Comparison of ENCODE assay signal across 8 mouse cellular contexts in the genomic region with DNA sequence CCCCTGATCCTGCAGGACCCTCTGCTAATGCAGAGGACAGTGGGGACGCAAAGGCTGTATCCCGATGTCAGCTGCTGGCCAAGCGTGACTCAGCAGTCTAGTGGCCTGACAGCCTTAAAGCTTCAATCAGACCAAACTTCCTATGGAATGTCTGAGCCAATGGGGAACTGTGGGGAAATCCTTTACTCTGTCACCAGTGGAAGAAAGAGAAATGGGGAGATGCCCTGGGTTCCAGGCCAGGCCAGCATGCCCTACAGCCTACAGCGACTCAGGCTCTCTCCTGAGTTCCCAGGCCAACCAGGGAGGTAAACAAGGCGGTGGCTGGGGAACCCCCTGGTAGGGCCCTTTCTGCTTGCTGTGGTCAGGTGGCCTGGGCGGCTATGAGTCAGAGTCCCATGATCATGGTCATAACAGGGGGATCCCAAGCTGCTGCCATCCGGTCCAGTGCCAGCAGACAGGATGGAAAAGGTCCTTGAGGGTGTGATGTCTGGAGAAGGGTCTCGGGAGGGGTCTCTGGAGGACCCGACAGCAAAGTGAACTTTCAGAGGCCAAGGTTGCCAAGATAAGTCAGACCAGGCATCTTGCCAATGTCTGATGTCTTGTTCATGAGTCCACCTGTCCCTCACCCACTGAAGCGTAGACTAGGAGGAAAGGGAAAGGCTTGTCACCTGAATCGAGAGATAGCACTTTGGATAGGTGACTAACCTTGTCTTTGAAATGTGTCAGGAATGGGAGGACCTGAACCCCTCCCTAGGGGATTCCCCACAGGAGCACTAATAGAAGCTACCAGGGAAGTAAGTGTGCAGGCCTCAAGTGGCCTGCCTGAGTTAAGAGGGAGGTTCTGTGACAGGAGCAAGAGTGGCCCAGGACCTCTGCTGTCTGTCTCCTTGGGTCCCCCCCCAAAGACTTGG. TPM values are rescaled to one million over a fixed set of nuclear protein-coding genes. Genes with fewer than 3 reads are reported as not detected.
DNase-seq lines count a peak whose midpoint lies in the region; ATAC-seq and TF ChIP-seq lines count a peak whose summit lies in the region.

No protein-coding gene starts in this region.

- no peak overlapping the region for H3K9ac ChIP-seq in forebrain, postnatal 0 days
- no peak overlapping the region for H3K9ac ChIP-seq in liver, embryonic 16.5 days (ENCODE audit: low read depth, low read length)

- H3K4me2 ChIP-seq in forebrain, postnatal 0 days (ENCODE audit: low read depth) = no peak overlapping the region
- 0 out of 2 replicates have a peak overlapping the region, but pooled peaks have one; percentile 5 for H3K4me2 ChIP-seq in liver, embryonic 16.5 days (ENCODE audit: low read depth, low read length)

- H3K4me1 ChIP-seq in forebrain, embryonic 10.5 days = peaks cover 52% of the 10 kb centered on the region
- H3K4me1 ChIP-seq in forebrain, postnatal 0 days (ENCODE audit: insufficient read depth) = peaks cover 15% of the 10 kb centered on the region; the same call in 1 of the 2 replicates
- H3K4me1 ChIP-seq in embryonic facial prominence, embryonic 10.5 days = peaks cover 43% of the 10 kb centered on the region
- H3K4me1 ChIP-seq in liver, embryonic 16.5 days (ENCODE audit: control insufficient read depth, low read depth, low read length) = peaks cover 54% of the 10 kb centered on the region
- H3K4me1 ChIP-seq in testis, adult 2 months (ENCODE audit: control insufficient read depth, insufficient read depth, low read length) = peaks cover 2% of the 10 kb centered on the region

- no peak for TF ChIP-seq CTCF in forebrain, postnatal 0 days (IDR thresholded peaks at IDR 0.05; ENCODE audit: low read depth)
- TF ChIP-seq CTCF in testis, adult 2 months (IDR thresholded peaks at IDR 0.05; ENCODE audit: control insufficient read depth, insufficient read depth, insufficient replicate concordance, low read depth, low read length) = no peak

- H3K36me3 ChIP-seq in forebrain, embryonic 10.5 days (replicated peaks) = peaks cover 6% of the 10 kb centered on the region
- no peaks in the 10 kb centered on the region for H3K36me3 ChIP-seq in forebrain, postnatal 0 days (ENCODE audit: insufficient read depth)
- peaks cover 6% of the 10 kb centered on the region; the same call in 1 of the 2 replicates for H3K36me3 ChIP-seq in embryonic facial prominence, embryonic 10.5 days (replicated peaks)
- H3K36me3 ChIP-seq in liver, embryonic 16.5 days (ENCODE audit: control insufficient read depth, insufficient read depth) = no peaks in the 10 kb centered on the region; the same call in 1 of the 2 replicates
- H3K36me3 ChIP-seq in testis, adult 2 months (ENCODE audit: control insufficient read depth, insufficient read depth, low read length) = no peaks in the 10 kb centered on the region

- no peak for ATAC-seq in forebrain, postnatal 0 days
- peak; percentile 20 for ATAC-seq in liver, embryonic 16.5 days (ENCODE audit: low read depth)
- ATAC-seq in erythroid progenitor cell, adult 5-6 weeks (replicated peaks; ENCODE audit: low FRiP score, poor library complexity, severe bottlenecking) = no peak

- H3K9me3 ChIP-seq in forebrain, embryonic 10.5 days = no peaks in the 10 kb centered on the region
- H3K9me3 ChIP-seq in forebrain, postnatal 0 days (ENCODE audit: low read length) = no peaks in the 10 kb centered on the region
- no peaks in the 10 kb centered on the region for H3K9me3 ChIP-seq in embryonic facial prominence, embryonic 10.5 days
- no peaks in the 10 kb centered on the region for H3K9me3 ChIP-seq in liver, embryonic 16.5 days (replicated peaks; ENCODE audit: control insufficient read depth, low read length)

- WGBS in forebrain, embryonic 10.5 days = 75% methylated on average over 11 of the region's 11 CpGs
- 62% methylated on average over 11 of the region's 11 CpGs for WGBS in forebrain, postnatal 0 days
- 73% methylated on average over 11 of the region's 11 CpGs for WGBS in embryonic facial prominence, embryonic 10.5 days
- WGBS in liver, embryonic 16.5 days (ENCODE audit: insufficient replicate concordance) = 60% methylated on average over 11 of the region's 11 CpGs

- H3K27ac ChIP-seq in forebrain, embryonic 10.5 days = peak overlapping the region; percentile 30; the same call in 1 of the 2 replicates
- H3K27ac ChIP-seq in forebrain, postnatal 0 days (ENCODE audit: low read depth, low read length) = no peak overlapping the region
- H3K27ac ChIP-seq in embryonic facial prominence, embryonic 10.5 days (replicated peaks) = 0 out of 2 replicates have a peak overlapping the region, but pooled peaks have one; percentile 1
- peak overlapping the region; percentile 74 for H3K27ac ChIP-seq in liver, embryonic 16.5 days (ENCODE audit: low read length)
- H3K27ac ChIP-seq in testis, adult 2 months (ENCODE audit: control insufficient read depth, insufficient read depth, low read depth, low read length) = peak overlapping the region; percentile 20; the same call in 1 of the 2 replicates

- intact Hi-C loops in heart, postnatal 36 days (cut with DNase I) = loop anchor here (5.0 kb wide), 1 partner anchor 501 kb away; a partner anchor contains a TSS

- H3K4me3 ChIP-seq in forebrain, embryonic 10.5 days = no peak overlapping the region
- H3K4me3 ChIP-seq in forebrain, postnatal 0 days (ENCODE audit: low read depth, low read length) = no peak overlapping the region
- no peak overlapping the region for H3K4me3 ChIP-seq in embryonic facial prominence, embryonic 10.5 days
- H3K4me3 ChIP-seq in liver, embryonic 16.5 days (ENCODE audit: low read depth, low read length) = 0 out of 2 replicates have a peak overlapping the region, but pooled peaks have one; percentile 6
- no peak overlapping the region for H3K4me3 ChIP-seq in testis, adult 2 months (ENCODE audit: control insufficient read depth, low read depth, low read length)

- no peak for TF ChIP-seq POLR2A in testis, adult 2 months (IDR thresholded peaks at IDR 0.05; ENCODE audit: control insufficient read depth, low read depth, low read length)

- no peaks in the 10 kb centered on the region for H3K27me3 ChIP-seq in forebrain, embryonic 10.5 days (ENCODE audit: poor library complexity, severe bottlenecking)
- no peaks in the 10 kb centered on the region for H3K27me3 ChIP-seq in forebrain, postnatal 0 days (ENCODE audit: insufficient read depth, low read length)
- no peaks in the 10 kb centered on the region for H3K27me3 ChIP-seq in embryonic facial prominence, embryonic 10.5 days (replicated peaks; ENCODE audit: low read depth, poor library complexity, severe bottlenecking)
- no peaks in the 10 kb centered on the region for H3K27me3 ChIP-seq in liver, embryonic 16.5 days (ENCODE audit: control insufficient read depth, insufficient read depth, low read depth, low read length)
- H3K27me3 ChIP-seq in testis, adult 2 months (ENCODE audit: control insufficient read depth, insufficient read depth, low read length) = no peaks in the 10 kb centered on the region

- DNase-seq in forebrain, embryonic 10.5 days (ENCODE audit: extremely low spot score, low spot score) = no peak
- DNase-seq in forebrain, postnatal 0 days = no peak
- peak; percentile 94 for DNase-seq in NIH3T3 (ENCODE audit: low read depth)
- DNase-seq in embryonic facial prominence, embryonic 10.5 days (ENCODE audit: low spot score) = no peak
- peak; percentile 77 to 88 for DNase-seq in heart, postnatal 36 days

RNA-seq across cellular contexts. Expression of a gene that starts 2.4 kb away (rescaled TPM):
- 10.8 and 13.2 TPM in 2 replicates for polyA plus RNA-seq in forebrain, embryonic 10.5 days (2016; fragmentation: Nextera tagmentation; extraction: Ambion mirVana)
- 106 and 107 TPM in 2 replicates for total RNA-seq in forebrain, postnatal 0 days (2014; rRNA removed)
- 75.4 and 91.8 TPM in 2 replicates for polyA plus RNA-seq in forebrain, postnatal 0 days (2015; fragmentation: Nextera tagmentation; extraction: Ambion mirVana)
- 22.6 and 23.5 TPM in 2 replicates for polyA plus RNA-seq in embryonic facial prominence, embryonic 10.5 days (2016; fragmentation: Nextera tagmentation; extraction: Ambion mirVana)
- 10 to 100 TPM; 84.5 to 87.8 TPM for total RNA-seq in heart, postnatal 36 days (2021)
- polyA plus RNA-seq in liver, embryonic 16.5 days (2015; fragmentation: Nextera tagmentation; extraction: Ambion mirVana) = 2.2 and 3.1 TPM in 2 replicates
- polyA plus RNA-seq in testis, adult 2 months (2012; rRNA removed) = 19.5 and 20.8 TPM in 2 replicates
- total RNA-seq in erythroid progenitor cell, adult 5-6 weeks (2015; ENCODE audit: low replicate concordance) = 26.8 and 48.7 TPM in 2 replicates
- total RNA-seq in erythroid progenitor cell, adult 5-6 weeks (2017; ENCODE audit: low replicate concordance) = 38.2 and 40.9 TPM in 2 replicates

RNA-seq across cellular contexts. Expression of a gene that starts 2.5 kb away (rescaled TPM):
- 117 and 122 TPM in 2 replicates for polyA plus RNA-seq in forebrain, embryonic 10.5 days (2016; fragmentation: Nextera tagmentation; extraction: Ambion mirVana)
- 303 and 330 TPM in 2 replicates for total RNA-seq in forebrain, postnatal 0 days (2014; rRNA removed)
- 413 and 423 TPM in 2 replicates for polyA plus RNA-seq in forebrain, postnatal 0 days (2015; fragmentation: Nextera tagmentation; extraction: Ambion mirVana)
- 130 and 131 TPM in 2 replicates for polyA plus RNA-seq in embryonic facial prominence, embryonic 10.5 days (2016; fragmentation: Nextera tagmentation; extraction: Ambion mirVana)
- 100 to 1,000 TPM; 379 to 464 TPM for total RNA-seq in heart, postnatal 36 days (2021)
- 165 and 182 TPM in 2 replicates for polyA plus RNA-seq in liver, embryonic 16.5 days (2015; fragmentation: Nextera tagmentation; extraction: Ambion mirVana)
- polyA plus RNA-seq in testis, adult 2 months (2012; rRNA removed) = 43.2 and 46.7 TPM in 2 replicates
- total RNA-seq in erythroid progenitor cell, adult 5-6 weeks (2015; ENCODE audit: low replicate concordance) = 28.5 and 36.4 TPM in 2 replicates
- 179 and 213 TPM in 2 replicates for total RNA-seq in erythroid progenitor cell, adult 5-6 weeks (2017; ENCODE audit: low replicate concordance)

RNA-seq across cellular contexts. Expression of a gene that starts 25.3 kb away (rescaled TPM):
- polyA plus RNA-seq in forebrain, embryonic 10.5 days (2016; fragmentation: Nextera tagmentation; extraction: Ambion mirVana) = 0.79 and 1.1 TPM in 2 replicates
- 1.5 and 6.1 TPM in 2 replicates for total RNA-seq in forebrain, postnatal 0 days (2014; rRNA removed)
- 6.1 TPM in 2 replicates for polyA plus RNA-seq in forebrain, postnatal 0 days (2015; fragmentation: Nextera tagmentation; extraction: Ambion mirVana)
- polyA plus RNA-seq in embryonic facial prominence, embryonic 10.5 days (2016; fragmentation: Nextera tagmentation; extraction: Ambion mirVana) = 0.75 and 1.4 TPM in 2 replicates
- 1 to 10 TPM; 5.5 to 8.6 TPM for total RNA-seq in heart, postnatal 36 days (2021)
- polyA plus RNA-seq in liver, embryonic 16.5 days (2015; fragmentation: Nextera tagmentation; extraction: Ambion mirVana) = 0.50 and 0.61 TPM in 2 replicates
- 11.0 and 15.5 TPM in 2 replicates for polyA plus RNA-seq in testis, adult 2 months (2012; rRNA removed)
- total RNA-seq in erythroid progenitor cell, adult 5-6 weeks (2015; ENCODE audit: low replicate concordance) = 3.2 TPM in 1 of 2 replicates, not detected in the other
- total RNA-seq in erythroid progenitor cell, adult 5-6 weeks (2017; ENCODE audit: low replicate concordance) = 0.77 TPM in 1 of 2 replicates, not detected in the other

RNA-seq across cellular contexts. Expression of a gene that starts 38.9 kb away (rescaled TPM):
- polyA plus RNA-seq in forebrain, embryonic 10.5 days (2016; fragmentation: Nextera tagmentation; extraction: Ambion mirVana) = 22.8 and 25.9 TPM in 2 replicates
- 28.7 and 37.5 TPM in 2 replicates for total RNA-seq in forebrain, postnatal 0 days (2014; rRNA removed)
- polyA plus RNA-seq in forebrain, postnatal 0 days (2015; fragmentation: Nextera tagmentation; extraction: Ambion mirVana) = 29.4 and 32.2 TPM in 2 replicates
- polyA plus RNA-seq in embryonic facial prominence, embryonic 10.5 days (2016; fragmentation: Nextera tagmentation; extraction: Ambion mirVana) = 24.1 and 27.3 TPM in 2 replicates
- 1 to 10 TPM; 1.8 to 2.4 TPM for total RNA-seq in heart, postnatal 36 days (2021)
- 7.9 and 8.6 TPM in 2 replicates for polyA plus RNA-seq in liver, embryonic 16.5 days (2015; fragmentation: Nextera tagmentation; extraction: Ambion mirVana)
- polyA plus RNA-seq in testis, adult 2 months (2012; rRNA removed) = 30.4 and 39.1 TPM in 2 replicates
- 2.5 and 6.1 TPM in 2 replicates for total RNA-seq in erythroid progenitor cell, adult 5-6 weeks (2015; ENCODE audit: low replicate concordance)
- total RNA-seq in erythroid progenitor cell, adult 5-6 weeks (2017; ENCODE audit: low replicate concordance) = 0.51 TPM in 1 of 2 replicates, not detected in the other

Comparison
In these comparisons a context has a peak if more than half of its experiments do, and no peak if none do; other contexts are left out.
1. DNase-seq: peak in NIH3T3 (single experiment) and heart, postnatal 36 days (2 of 2); none in forebrain, embryonic 10.5 days (single experiment), forebrain, postnatal 0 days (single experiment) and embryonic facial prominence, embryonic 10.5 days (single experiment).